Mouse (Mus musculus): ENCODE results near the gene Pcbp2. TPM values are rescaled to one million over a fixed set of nuclear protein-coding genes. Genes with fewer than 3 reads are reported as not detected.

Pcbp2 gene
- polyA plus RNA-seq, 1 experiment from 2014 or later: 64.7 TPM

DNA sequence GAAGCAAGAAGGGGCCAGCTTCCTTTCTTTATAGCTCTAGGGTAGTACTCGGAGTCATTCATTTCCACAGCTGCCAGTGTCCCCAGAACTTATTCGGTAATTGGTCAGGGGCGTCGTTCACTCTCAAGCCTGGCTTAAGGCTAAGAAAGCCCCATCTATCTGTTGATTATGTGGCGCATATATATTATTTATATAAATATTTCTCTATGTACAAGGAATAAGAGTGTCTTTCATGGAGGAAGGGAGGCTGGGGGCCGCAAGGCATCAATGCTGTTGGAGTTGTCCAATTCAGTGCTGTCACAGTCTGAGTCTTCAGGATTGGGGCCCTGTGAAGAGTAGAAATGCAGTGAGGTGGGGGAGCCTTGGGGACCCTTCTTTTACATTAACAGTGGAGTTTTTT lies 29.5 kb downstream of the Pcbp2 start:
- no peaks in the 10 kb centered on the region for H3K9me3 ChIP-seq (replicated peaks; ENCODE audit: control insufficient read depth, low read length)
- no peaks in the 10 kb centered on the region for H3K4me1 ChIP-seq (ENCODE audit: control insufficient read depth, low read depth, low read length)
- no peak for ATAC-seq (ENCODE audit: low read depth)
- H3K9ac ChIP-seq (ENCODE audit: low read depth, low read length): no peak overlapping the region
- no peak overlapping the region for H3K27ac ChIP-seq (ENCODE audit: low read length)
- H3K4me3 ChIP-seq (ENCODE audit: low read depth, low read length): no peak overlapping the region
- H3K36me3 ChIP-seq (ENCODE audit: control insufficient read depth, insufficient read depth): peaks cover 65% of the 10 kb centered on the region
- 89% methylated on average over 6 of the region's 6 CpGs for WGBS (ENCODE audit: insufficient replicate concordance)
- no peak overlapping the region for H3K4me2 ChIP-seq (ENCODE audit: low read depth, low read length)
- no peaks in the 10 kb centered on the region for H3K27me3 ChIP-seq (ENCODE audit: control insufficient read depth, insufficient read depth, low read depth, low read length)

DNA sequence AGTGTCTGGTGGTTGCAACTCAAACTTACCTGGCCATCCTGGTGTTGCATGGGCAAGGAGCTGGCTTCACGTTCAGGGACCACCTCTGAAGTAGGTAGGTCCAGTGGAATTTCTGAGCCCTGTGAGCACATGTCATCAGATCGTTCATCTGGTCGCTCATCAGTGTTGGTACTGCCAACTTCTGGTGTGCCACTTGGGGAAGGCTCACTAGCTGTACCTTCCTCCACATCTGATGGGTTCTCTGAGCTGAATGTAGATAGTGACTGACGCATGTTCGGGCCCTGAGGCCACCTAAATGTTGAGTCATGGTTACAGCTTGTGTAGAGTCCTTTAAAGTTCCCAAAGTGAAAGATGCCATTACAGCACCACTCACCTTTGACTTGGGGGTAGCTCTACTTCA lies 30.1 kb downstream of the Pcbp2 start:
- H3K9me3 ChIP-seq (replicated peaks; ENCODE audit: control insufficient read depth, low read length): no peaks in the 10 kb centered on the region
- peaks cover 58% of the 10 kb centered on the region for H3K36me3 ChIP-seq (ENCODE audit: control insufficient read depth, insufficient read depth)
- H3K4me2 ChIP-seq (ENCODE audit: low read depth, low read length): no peak overlapping the region
- no peak overlapping the region for H3K27ac ChIP-seq (ENCODE audit: low read length)
- H3K27me3 ChIP-seq (ENCODE audit: control insufficient read depth, insufficient read depth, low read depth, low read length): no peaks in the 10 kb centered on the region
- no peak for ATAC-seq (ENCODE audit: low read depth)
- H3K9ac ChIP-seq (ENCODE audit: low read depth, low read length): no peak overlapping the region
- no peak overlapping the region for H3K4me3 ChIP-seq (ENCODE audit: low read depth, low read length)
- H3K4me1 ChIP-seq (ENCODE audit: control insufficient read depth, low read depth, low read length): peaks cover 2% of the 10 kb centered on the region; the same call in 1 of the 2 replicates
- WGBS (ENCODE audit: insufficient replicate concordance): 84% methylated on average over 5 of the region's 5 CpGs

DNA sequence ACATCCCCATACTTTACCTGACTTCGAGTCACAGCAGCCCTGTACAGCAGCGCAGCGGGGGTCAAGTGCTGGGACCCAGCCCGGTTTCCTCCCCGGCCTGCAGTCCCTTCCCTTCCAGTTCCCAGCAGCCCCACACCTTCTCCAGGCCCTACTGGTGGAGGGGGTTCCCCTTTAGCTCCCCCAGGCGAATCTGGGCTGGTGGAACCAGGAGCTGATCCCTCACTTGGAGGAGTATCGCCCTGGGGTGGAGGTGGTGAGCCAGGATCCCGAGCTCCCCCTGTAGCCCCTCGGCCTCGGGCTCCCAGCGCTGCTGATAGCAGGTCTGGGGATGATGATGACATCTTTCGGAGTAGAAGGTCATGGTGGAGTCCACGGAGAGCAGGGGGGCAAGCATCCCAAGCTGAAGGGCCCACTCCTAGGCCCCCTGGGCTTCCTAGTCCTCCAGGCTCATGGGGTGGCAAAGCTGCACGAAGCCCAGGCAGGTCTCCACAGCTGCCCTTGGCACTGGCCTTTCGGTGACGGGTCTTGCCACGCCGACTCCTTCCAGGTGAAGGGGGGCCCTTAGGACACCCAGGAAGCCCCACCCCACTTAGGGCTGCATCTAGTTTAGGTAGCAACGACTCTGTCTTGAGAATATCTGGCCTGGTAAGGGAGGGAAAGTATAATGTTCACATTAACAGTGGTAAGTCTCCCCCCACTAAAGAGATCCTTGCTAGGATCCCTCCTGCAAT lies 30.9 kb downstream of the Pcbp2 start:
- H3K4me1 ChIP-seq (ENCODE audit: control insufficient read depth, low read depth, low read length): peaks cover 2% of the 10 kb centered on the region; the same call in 1 of the 2 replicates
- 86% methylated on average over 19 of the region's 19 CpGs for WGBS (ENCODE audit: insufficient replicate concordance)
- H3K9ac ChIP-seq (ENCODE audit: low read depth, low read length): no peak overlapping the region
- no peak overlapping the region for H3K27ac ChIP-seq (ENCODE audit: low read length)
- H3K36me3 ChIP-seq (ENCODE audit: control insufficient read depth, insufficient read depth): peaks cover 55% of the 10 kb centered on the region
- no peaks in the 10 kb centered on the region for H3K27me3 ChIP-seq (ENCODE audit: control insufficient read depth, insufficient read depth, low read depth, low read length)
- ATAC-seq (ENCODE audit: low read depth): no peak
- H3K4me2 ChIP-seq (ENCODE audit: low read depth, low read length): no peak overlapping the region
- H3K4me3 ChIP-seq (ENCODE audit: low read depth, low read length): no peak overlapping the region
- no peaks in the 10 kb centered on the region for H3K9me3 ChIP-seq (replicated peaks; ENCODE audit: control insufficient read depth, low read length)

DNA sequence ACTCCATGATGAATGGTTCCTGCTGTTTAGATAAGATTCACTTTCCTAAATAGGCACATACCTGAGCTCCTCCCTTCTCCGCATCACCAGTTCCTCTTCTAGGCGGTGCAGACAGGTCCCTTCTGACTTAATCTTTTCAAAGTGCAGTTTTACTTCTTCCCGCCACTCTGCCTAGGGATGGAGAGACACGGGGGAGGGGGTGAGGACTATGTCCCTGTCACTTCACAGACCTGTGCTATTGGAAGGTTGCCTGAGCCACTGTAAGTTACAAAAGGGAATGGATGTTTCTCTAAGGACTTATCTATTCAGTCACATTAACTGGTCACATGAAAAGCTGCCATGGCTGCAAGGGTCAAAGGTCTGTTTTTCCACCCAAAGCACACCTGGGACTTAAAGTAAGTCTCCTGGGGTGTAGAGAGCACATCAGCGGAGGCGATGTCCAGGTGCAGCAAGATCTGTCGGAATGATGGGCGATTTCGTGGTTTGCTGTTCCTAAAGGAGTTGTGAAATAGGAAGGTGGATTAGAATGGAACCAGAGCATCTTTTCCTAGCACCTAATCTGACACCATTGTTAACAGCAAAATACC lies 32.0 kb downstream of the Pcbp2 start:
- peak; percentile 52 for ATAC-seq (ENCODE audit: low read depth)
- Histone ChIP-seq H3K27ac (ENCODE audit: low read length) (no peak overlapping the region), H3K4me2 (ENCODE audit: low read depth, low read length) (no peak overlapping the region), H3K27me3 (ENCODE audit: control insufficient read depth, insufficient read depth, low read depth, low read length) (no peaks in the 10 kb centered on the region), H3K36me3 (ENCODE audit: control insufficient read depth, insufficient read depth) (peaks cover 52% of the 10 kb centered on the region), H3K4me1 (ENCODE audit: control insufficient read depth, low read depth, low read length) (peaks cover 2% of the 10 kb centered on the region; the same call in 1 of the 2 replicates), H3K9ac (ENCODE audit: low read depth, low read length) (no peak overlapping the region), H3K4me3 (ENCODE audit: low read depth, low read length) (no peak overlapping the region), H3K9me3 (replicated peaks; ENCODE audit: control insufficient read depth, low read length) (no peaks in the 10 kb centered on the region)
- WGBS (ENCODE audit: insufficient replicate concordance): 74% methylated on average over 9 of the region's 9 CpGs

DNA sequence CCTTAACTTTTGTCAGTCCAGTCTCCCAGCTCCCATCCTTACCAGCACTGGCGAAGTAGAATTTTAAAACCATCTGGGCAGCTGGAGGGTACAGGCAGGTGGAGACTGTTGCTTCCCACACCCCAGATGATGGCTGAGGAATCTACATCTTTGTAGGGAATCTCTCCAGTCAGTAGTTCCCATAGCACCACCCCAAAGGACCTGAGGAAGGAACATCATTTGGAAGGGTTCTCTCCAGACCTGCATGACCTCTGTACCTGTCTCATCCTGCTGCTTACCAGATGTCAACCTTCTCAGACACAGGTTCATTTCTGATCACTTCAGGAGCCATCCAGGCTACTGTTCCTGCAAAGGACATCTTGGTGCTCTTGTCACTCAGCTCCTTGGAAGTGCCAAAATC lies 33.1 kb downstream of the Pcbp2 start, which contains the start of gene Gm10337:
TSS of gene Gm10337 (plus strand) at position 276 of the 400 bp plus-strand sequence.
- no peak for ATAC-seq (ENCODE audit: low read depth)
- Histone ChIP-seq H3K36me3 (ENCODE audit: control insufficient read depth, insufficient read depth) (peaks cover 42% of the 10 kb centered on the region), H3K27me3 (ENCODE audit: control insufficient read depth, insufficient read depth, low read depth, low read length) (no peaks in the 10 kb centered on the region), H3K27ac (ENCODE audit: low read length) (no peak within 1 kb of the TSS), H3K4me2 (ENCODE audit: low read depth, low read length) (no peak within 1 kb of the TSS), H3K4me3 (ENCODE audit: low read depth, low read length) (no peak within 1 kb of the TSS), H3K4me1 (ENCODE audit: control insufficient read depth, low read depth, low read length) (peaks cover 2% of the 10 kb centered on the region; the same call in 1 of the 2 replicates), H3K9ac (ENCODE audit: low read depth, low read length) (no peak within 1 kb of the TSS), H3K9me3 (replicated peaks; ENCODE audit: control insufficient read depth, low read length) (no peaks in the 10 kb centered on the region)
- 85% methylated on average over 1 of the region's 1 CpGs for WGBS (ENCODE audit: insufficient replicate concordance)

DNA sequence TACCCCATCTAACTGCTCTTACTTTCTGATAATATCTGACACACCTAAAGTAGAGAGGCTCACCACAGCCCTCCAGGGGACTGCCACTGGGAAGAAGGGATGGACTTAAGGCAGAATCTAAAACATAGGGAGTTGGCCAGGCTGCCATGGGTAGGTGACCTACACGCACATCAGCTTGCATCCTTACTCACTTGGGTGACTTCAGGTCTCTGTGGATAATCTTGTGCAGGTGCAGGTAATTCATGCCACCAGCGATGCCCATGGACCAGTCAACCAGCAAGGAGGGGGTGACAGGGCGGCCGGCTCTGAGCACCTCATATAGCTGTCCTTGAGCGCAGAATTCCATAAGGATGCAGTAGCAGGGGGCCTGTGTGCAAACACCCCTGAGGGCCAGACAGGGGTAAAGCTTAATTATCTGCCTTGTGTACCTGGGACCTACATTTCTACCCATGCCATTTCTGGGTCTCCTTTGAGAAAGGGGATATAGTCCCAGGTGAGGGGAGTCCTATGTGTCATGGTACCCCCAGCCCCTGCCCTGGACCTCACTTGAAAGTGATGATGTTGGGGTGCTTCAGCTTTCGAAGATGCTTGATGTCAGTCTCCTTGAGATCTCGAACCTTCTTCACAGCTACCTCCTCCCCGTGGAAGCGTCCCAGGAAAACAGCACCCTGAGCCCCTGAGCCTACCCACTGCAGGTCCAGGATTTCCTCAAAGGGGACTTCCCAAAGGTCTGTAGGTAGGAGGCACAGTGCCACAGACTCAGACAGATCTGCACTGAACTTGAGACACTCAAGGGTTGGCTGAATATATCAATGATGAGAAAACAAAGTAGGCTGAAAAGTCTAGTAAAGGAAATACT lies 33.8 kb downstream of the Pcbp2 start:
- Histone ChIP-seq H3K9ac (ENCODE audit: low read depth, low read length) (no peak overlapping the region), H3K36me3 (ENCODE audit: control insufficient read depth, insufficient read depth) (peaks cover 38% of the 10 kb centered on the region), H3K4me3 (ENCODE audit: low read depth, low read length) (no peak overlapping the region), H3K27ac (ENCODE audit: low read length) (no peak overlapping the region), H3K4me2 (ENCODE audit: low read depth, low read length) (no peak overlapping the region), H3K9me3 (replicated peaks; ENCODE audit: control insufficient read depth, low read length) (no peaks in the 10 kb centered on the region), H3K4me1 (ENCODE audit: control insufficient read depth, low read depth, low read length) (peaks cover 2% of the 10 kb centered on the region; the same call in 1 of the 2 replicates), H3K27me3 (ENCODE audit: control insufficient read depth, insufficient read depth, low read depth, low read length) (no peaks in the 10 kb centered on the region)
- ATAC-seq (ENCODE audit: low read depth): no peak
- WGBS (ENCODE audit: insufficient replicate concordance): 83% methylated on average over 9 of the region's 9 CpGs

DNA sequence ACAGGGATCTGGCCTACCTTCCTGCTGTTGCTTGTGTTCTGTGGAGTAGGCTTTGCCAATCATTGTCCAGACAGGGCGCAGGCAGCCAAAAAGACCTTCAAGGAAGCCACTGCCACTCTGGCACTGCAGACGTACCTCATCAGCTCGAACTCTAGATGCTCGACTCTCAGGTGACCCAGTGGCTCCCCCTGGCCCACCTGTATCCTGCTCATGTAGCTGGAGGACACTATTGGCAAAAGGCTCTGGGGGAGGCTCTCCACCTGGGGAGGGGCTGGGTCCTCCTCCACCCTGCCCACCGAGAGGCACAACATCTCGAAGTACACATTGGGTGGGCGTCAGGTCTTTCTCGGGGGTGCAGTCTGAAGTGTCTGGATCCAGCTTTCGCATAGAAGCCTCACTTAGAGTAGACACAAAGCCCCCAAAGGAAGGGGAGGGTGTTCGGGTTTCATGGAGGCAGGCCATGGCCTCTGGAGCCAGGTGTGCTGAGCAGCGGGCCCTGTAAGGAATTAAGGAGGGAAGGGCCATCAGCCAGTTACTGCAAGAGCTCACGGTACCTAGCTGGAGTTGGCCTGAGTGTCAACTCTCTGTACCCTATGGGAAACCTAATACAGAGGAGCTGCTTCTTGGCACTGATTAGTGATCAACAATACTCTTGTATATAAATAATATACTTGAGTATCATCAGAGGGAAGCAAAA lies 34.9 kb downstream of the Pcbp2 start:
- no peak overlapping the region for H3K4me2 ChIP-seq (ENCODE audit: low read depth, low read length)
- H3K36me3 ChIP-seq (ENCODE audit: control insufficient read depth, insufficient read depth): peaks cover 27% of the 10 kb centered on the region
- H3K27ac ChIP-seq (ENCODE audit: low read length): no peak overlapping the region
- ATAC-seq (ENCODE audit: low read depth): no peak
- H3K4me3 ChIP-seq (ENCODE audit: low read depth, low read length): no peak overlapping the region
- H3K27me3 ChIP-seq (ENCODE audit: control insufficient read depth, insufficient read depth, low read depth, low read length): no peaks in the 10 kb centered on the region
- H3K9me3 ChIP-seq (replicated peaks; ENCODE audit: control insufficient read depth, low read length): no peaks in the 10 kb centered on the region
- WGBS (ENCODE audit: insufficient replicate concordance): 71% methylated on average over 12 of the region's 12 CpGs
- no peak overlapping the region for H3K9ac ChIP-seq (ENCODE audit: low read depth, low read length)
- H3K4me1 ChIP-seq (ENCODE audit: control insufficient read depth, low read depth, low read length): peaks cover 5% of the 10 kb centered on the region

DNA sequence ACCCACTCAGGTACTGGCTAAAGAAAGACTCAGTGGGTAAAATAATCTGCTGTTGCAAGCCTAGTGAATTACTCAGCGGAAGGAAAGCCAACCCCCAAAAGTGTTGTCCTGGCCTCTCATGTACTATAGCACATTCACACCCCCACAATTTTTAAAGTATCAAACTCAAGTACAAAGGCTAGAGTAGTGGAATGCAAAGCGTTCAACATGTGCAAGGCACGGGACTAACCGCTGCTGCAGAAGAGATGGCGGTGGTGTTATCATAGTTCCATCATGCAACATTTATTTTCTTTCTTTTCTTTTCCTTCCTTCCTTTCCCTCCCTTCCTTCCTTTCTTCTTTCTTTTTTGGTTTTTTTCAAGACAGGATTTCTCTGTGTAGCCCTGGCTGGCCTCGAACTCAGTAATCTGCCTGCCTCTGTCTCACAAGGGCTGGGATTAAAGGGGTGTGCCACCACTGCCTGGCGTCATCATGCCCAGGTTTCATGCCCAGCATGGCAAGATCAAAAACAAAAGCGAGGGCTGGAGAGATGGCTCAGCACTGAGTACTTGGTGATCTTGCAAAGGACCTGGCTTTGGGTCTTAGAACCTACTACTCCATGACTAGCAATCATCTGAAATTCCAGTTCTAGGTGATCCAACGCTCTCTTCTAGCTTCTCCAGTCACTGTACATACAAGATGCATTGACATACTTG lies 35.6 kb downstream of the Pcbp2 start:
- peaks cover 12% of the 10 kb centered on the region for H3K4me1 ChIP-seq (ENCODE audit: control insufficient read depth, low read depth, low read length)
- WGBS (ENCODE audit: insufficient replicate concordance): 68% methylated on average over 9 of the region's 9 CpGs
- no peaks in the 10 kb centered on the region for H3K9me3 ChIP-seq (replicated peaks; ENCODE audit: control insufficient read depth, low read length)
- H3K36me3 ChIP-seq (ENCODE audit: control insufficient read depth, insufficient read depth): peaks cover 20% of the 10 kb centered on the region
- ATAC-seq (ENCODE audit: low read depth): no peak
- H3K4me2 ChIP-seq (ENCODE audit: low read depth, low read length): no peak overlapping the region
- no peaks in the 10 kb centered on the region for H3K27me3 ChIP-seq (ENCODE audit: control insufficient read depth, insufficient read depth, low read depth, low read length)
- H3K4me3 ChIP-seq (ENCODE audit: low read depth, low read length): no peak overlapping the region
- no peak overlapping the region for H3K9ac ChIP-seq (ENCODE audit: low read depth, low read length)
- H3K27ac ChIP-seq (ENCODE audit: low read length): no peak overlapping the region

Measured in liver, embryonic 16.5 days (tissue).